Mouse (Mus musculus): ENCODE data around the gene Zfp986. TPM values are rescaled to one million over a fixed set of nuclear protein-coding genes. Genes with fewer than 3 reads are reported as not detected.

Gene Zfp986
- polyA plus RNA-seq, 1 experiment from 2014 or later: not detected

Other genes with a start within 250 kb of the Zfp986 start
- gene Zfp980, start 198.1 kb upstream of the Zfp986 start, polyA plus RNA-seq (2015; fragmentation: Nextera tagmentation; extraction: Ambion mirVana): not detected in 2 replicates
- gene Zfp987, start 228.5 kb downstream of the Zfp986 start, polyA plus RNA-seq (2015; fragmentation: Nextera tagmentation; extraction: Ambion mirVana): 0.14 and 0.23 TPM in 2 replicates